Mouse (Mus musculus): Measurements from ENCODE around the gene Sgca.

GRCm38 (mm10) chr11:94913302-94914090, 62.6 kb downstream of the Sgca start:
- no peak for TF ChIP-seq CTCF (IDR thresholded peaks at IDR 0.05; ENCODE audit: borderline replicate concordance, insufficient read depth, low read length)
- no peak for TF ChIP-seq POLR2A (IDR thresholded peaks at IDR 0.05; ENCODE audit: low read depth, low read length)
